8 mouse cellular contexts compared by ENCODE assay signal in the genomic region with DNA sequence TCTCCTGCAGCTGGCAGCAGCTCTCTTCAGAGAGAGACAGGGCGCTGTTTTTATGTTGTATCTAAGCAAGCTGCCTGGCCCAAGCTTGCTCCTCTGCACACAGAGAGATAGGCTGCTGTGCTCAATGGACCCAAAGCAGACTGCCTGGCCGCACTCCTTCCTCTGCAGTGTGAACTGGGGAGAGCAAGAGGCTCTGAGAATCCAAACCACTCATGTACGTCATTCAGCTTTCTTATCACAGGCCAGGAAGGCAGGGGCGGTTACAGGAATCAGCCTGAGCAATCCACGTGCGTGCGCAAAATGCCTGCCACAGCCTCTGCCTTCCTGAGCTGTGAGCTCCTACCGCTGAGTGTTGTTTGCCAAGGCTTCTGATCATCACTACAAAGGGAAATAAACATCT. TPM values are rescaled to one million over a fixed set of nuclear protein-coding genes. Genes with fewer than 3 reads are reported as not detected.
DNase-seq lines count a peak whose midpoint lies in the region; ATAC-seq lines count a peak whose summit lies in the region.

No protein-coding gene starts in this region.

- no peak for ATAC-seq in neural tube, embryonic 11.5 days (ENCODE audit: insufficient read depth, low FRiP score, low TSS enrichment)
- no peak for ATAC-seq in embryonic facial prominence, embryonic 13.5 days (ENCODE audit: insufficient number of reproducible peaks, insufficient read depth, low FRiP score, low TSS enrichment, low read depth)
- ATAC-seq in hindbrain, embryonic 11.5 days (ENCODE audit: low FRiP score), result no peak
- ATAC-seq in limb, embryonic 12.5 days (ENCODE audit: insufficient number of reproducible peaks, insufficient read depth, low FRiP score, low TSS enrichment, low read depth), result no peak
- ATAC-seq in midbrain, embryonic 11.5 days (ENCODE audit: low FRiP score), result no peak
- 0 out of 2 replicates have a peak, but pooled peaks have one; percentile 16 for ATAC-seq in stomach, embryonic 14.5 days (ENCODE audit: insufficient number of reproducible peaks, insufficient read depth, low FRiP score, low read depth)

- DNase-seq in neural tube, embryonic 11.5 days (ENCODE audit: low spot score), result no peak
- DNase-seq in neural tube, embryonic 10.5 days (ENCODE audit: extremely low spot score, low spot score), result no peak
- DNase-seq in hindbrain, embryonic 11.5 days (ENCODE audit: low spot score), result no peak
- no peak for DNase-seq in midbrain, embryonic 11.5 days (ENCODE audit: low spot score, missing footprints)
- no peak for DNase-seq in ovary, postnatal 36 days (ENCODE audit: low spot score)

- peak overlapping the region; percentile 58; the same call in 1 of the 2 replicates for H3K27ac ChIP-seq in neural tube, embryonic 11.5 days (ENCODE audit: low read depth, low read length)
- 0 out of 2 replicates have a peak overlapping the region, but pooled peaks have one; percentile 53 for H3K27ac ChIP-seq in embryonic facial prominence, embryonic 13.5 days
- H3K27ac ChIP-seq in hindbrain, embryonic 11.5 days (ENCODE audit: low read depth, low read length), result peak overlapping the region; percentile 7; the same call in 1 of the 2 replicates
- peak overlapping the region; percentile 19; the same call in 1 of the 2 replicates for H3K27ac ChIP-seq in limb, embryonic 12.5 days
- H3K27ac ChIP-seq in midbrain, embryonic 11.5 days (ENCODE audit: low read depth, low read length), result peak overlapping the region; percentile 25; the same call in 1 of the 2 replicates
- H3K27ac ChIP-seq in stomach, embryonic 14.5 days (ENCODE audit: low read length), result peak overlapping the region; percentile 58

- H3K4me2 ChIP-seq in neural tube, embryonic 11.5 days (ENCODE audit: low read depth), result no peak overlapping the region
- no peak overlapping the region; the same call in 1 of the 2 replicates for H3K4me2 ChIP-seq in embryonic facial prominence, embryonic 13.5 days
- H3K4me2 ChIP-seq in hindbrain, embryonic 11.5 days (replicated peaks; ENCODE audit: low read depth, low read length), result no peak overlapping the region
- H3K4me2 ChIP-seq in limb, embryonic 12.5 days, result no peak overlapping the region
- H3K4me2 ChIP-seq in midbrain, embryonic 11.5 days, result no peak overlapping the region
- H3K4me2 ChIP-seq in stomach, embryonic 14.5 days (replicated peaks; ENCODE audit: low read depth, low read length), result 0 out of 2 replicates have a peak overlapping the region, but pooled peaks have one; percentile 3

- H3K9ac ChIP-seq in neural tube, embryonic 11.5 days (ENCODE audit: low read length), result no peak overlapping the region
- H3K9ac ChIP-seq in embryonic facial prominence, embryonic 13.5 days, result no peak overlapping the region; the same call in 1 of the 2 replicates
- 0 out of 2 replicates have a peak overlapping the region, but pooled peaks have one; percentile 24 for H3K9ac ChIP-seq in hindbrain, embryonic 11.5 days (ENCODE audit: low read depth, low read length)
- H3K9ac ChIP-seq in limb, embryonic 12.5 days (replicated peaks), result no peak overlapping the region; the same call in 1 of the 2 replicates
- H3K9ac ChIP-seq in midbrain, embryonic 11.5 days (ENCODE audit: low read length), result no peak overlapping the region
- H3K9ac ChIP-seq in stomach, embryonic 14.5 days (replicated peaks; ENCODE audit: low read depth, low read length), result no peak overlapping the region

- WGBS in neural tube, embryonic 11.5 days, result 81% methylated on average over 8 of the region's 8 CpGs
- 79% methylated on average over 8 of the region's 8 CpGs for WGBS in embryonic facial prominence, embryonic 13.5 days
- 78% methylated on average over 8 of the region's 8 CpGs for WGBS in hindbrain, embryonic 11.5 days
- WGBS in limb, embryonic 12.5 days, result 81% methylated on average over 8 of the region's 8 CpGs
- WGBS in midbrain, embryonic 11.5 days, result 72% methylated on average over 8 of the region's 8 CpGs
- WGBS in stomach, embryonic 14.5 days, result 60% methylated on average over 8 of the region's 8 CpGs

- H3K36me3 ChIP-seq in neural tube, embryonic 11.5 days (ENCODE audit: control insufficient read depth, insufficient read depth, low read length), result no peaks in the 10 kb centered on the region
- no peaks in the 10 kb centered on the region for H3K36me3 ChIP-seq in embryonic facial prominence, embryonic 13.5 days
- H3K36me3 ChIP-seq in hindbrain, embryonic 11.5 days (ENCODE audit: control insufficient read depth, insufficient read depth, low read length), result no peaks in the 10 kb centered on the region
- no peaks in the 10 kb centered on the region for H3K36me3 ChIP-seq in limb, embryonic 12.5 days
- no peaks in the 10 kb centered on the region for H3K36me3 ChIP-seq in midbrain, embryonic 11.5 days (ENCODE audit: control insufficient read depth, insufficient read depth, low read length)
- no peaks in the 10 kb centered on the region for H3K36me3 ChIP-seq in stomach, embryonic 14.5 days (ENCODE audit: control insufficient read depth, insufficient read depth, low read length)

- no peaks in the 10 kb centered on the region for H3K9me3 ChIP-seq in neural tube, embryonic 11.5 days (ENCODE audit: control insufficient read depth, low read length)
- H3K9me3 ChIP-seq in embryonic facial prominence, embryonic 13.5 days, result no peaks in the 10 kb centered on the region
- H3K9me3 ChIP-seq in hindbrain, embryonic 11.5 days (ENCODE audit: control insufficient read depth, low read length), result no peaks in the 10 kb centered on the region
- no peaks in the 10 kb centered on the region for H3K9me3 ChIP-seq in limb, embryonic 12.5 days
- no peaks in the 10 kb centered on the region for H3K9me3 ChIP-seq in midbrain, embryonic 11.5 days (ENCODE audit: control insufficient read depth, low read length)
- H3K9me3 ChIP-seq in stomach, embryonic 14.5 days (ENCODE audit: control insufficient read depth, low read depth, low read length), result no peaks in the 10 kb centered on the region

- H3K27me3 ChIP-seq in neural tube, embryonic 11.5 days (ENCODE audit: control insufficient read depth, insufficient read depth, low read length), result no peaks in the 10 kb centered on the region
- H3K27me3 ChIP-seq in embryonic facial prominence, embryonic 13.5 days, result no peaks in the 10 kb centered on the region
- H3K27me3 ChIP-seq in hindbrain, embryonic 11.5 days (ENCODE audit: control insufficient read depth, insufficient read depth, low read length), result no peaks in the 10 kb centered on the region
- H3K27me3 ChIP-seq in limb, embryonic 12.5 days, result no peaks in the 10 kb centered on the region; the same call in 1 of the 2 replicates
- no peaks in the 10 kb centered on the region for H3K27me3 ChIP-seq in midbrain, embryonic 11.5 days (ENCODE audit: control insufficient read depth, insufficient read depth, low read length)
- H3K27me3 ChIP-seq in stomach, embryonic 14.5 days (ENCODE audit: control insufficient read depth, insufficient read depth, low read length), result no peaks in the 10 kb centered on the region

- H3K4me3 ChIP-seq in neural tube, embryonic 11.5 days (ENCODE audit: low read depth, low read length), result no peak overlapping the region
- no peak overlapping the region for H3K4me3 ChIP-seq in embryonic facial prominence, embryonic 13.5 days
- no peak overlapping the region for H3K4me3 ChIP-seq in hindbrain, embryonic 11.5 days (ENCODE audit: low read depth, low read length)
- no peak overlapping the region for H3K4me3 ChIP-seq in limb, embryonic 12.5 days (replicated peaks)
- H3K4me3 ChIP-seq in midbrain, embryonic 11.5 days (ENCODE audit: low read depth, low read length), result no peak overlapping the region
- no peak overlapping the region for H3K4me3 ChIP-seq in stomach, embryonic 14.5 days (ENCODE audit: low read depth, low read length)

- no peaks in the 10 kb centered on the region for H3K4me1 ChIP-seq in neural tube, embryonic 11.5 days (ENCODE audit: control insufficient read depth, insufficient read depth, low read length)
- peaks cover 43% of the 10 kb centered on the region for H3K4me1 ChIP-seq in embryonic facial prominence, embryonic 13.5 days
- H3K4me1 ChIP-seq in hindbrain, embryonic 11.5 days (replicated peaks; ENCODE audit: control insufficient read depth, insufficient read depth, low read length), result no peaks in the 10 kb centered on the region
- H3K4me1 ChIP-seq in limb, embryonic 12.5 days (replicated peaks), result peaks cover 53% of the 10 kb centered on the region
- peaks cover 7% of the 10 kb centered on the region for H3K4me1 ChIP-seq in midbrain, embryonic 11.5 days (ENCODE audit: control insufficient read depth, insufficient read depth, low read length)
- H3K4me1 ChIP-seq in stomach, embryonic 14.5 days (ENCODE audit: control insufficient read depth, insufficient read depth, low read length), result peaks cover 36% of the 10 kb centered on the region

RNA-seq across cellular contexts. Expression of a gene that starts 5.3 kb away (rescaled TPM):
- polyA plus RNA-seq in neural tube, embryonic 11.5 days (2014; fragmentation: Nextera tagmentation; extraction: Ambion mirVana), result 2.4 TPM in 2 replicates
- polyA plus RNA-seq in embryonic facial prominence, embryonic 13.5 days (2015; fragmentation: Nextera tagmentation; extraction: Ambion mirVana), result 1.7 and 2.5 TPM in 2 replicates
- 1.8 TPM in 2 replicates for polyA plus RNA-seq in hindbrain, embryonic 11.5 days (2014; fragmentation: Nextera tagmentation; extraction: Ambion mirVana)
- polyA plus RNA-seq in limb, embryonic 12.5 days (2016; fragmentation: Nextera tagmentation; extraction: Ambion mirVana), result 1.7 and 2.3 TPM in 2 replicates
- 1.5 and 2.7 TPM in 2 replicates for polyA plus RNA-seq in midbrain, embryonic 11.5 days (2014; fragmentation: Nextera tagmentation; extraction: Ambion mirVana)
- 1.3 and 1.5 TPM in 2 replicates for polyA plus RNA-seq in stomach, embryonic 14.5 days (2014; fragmentation: Nextera tagmentation; extraction: Ambion mirVana)

RNA-seq across cellular contexts. Expression of a gene that starts 22.3 kb away (rescaled TPM):
- polyA plus RNA-seq in neural tube, embryonic 11.5 days (2014; fragmentation: Nextera tagmentation; extraction: Ambion mirVana), result 0.18 and 0.36 TPM in 2 replicates
- 3.1 and 3.5 TPM in 2 replicates for polyA plus RNA-seq in embryonic facial prominence, embryonic 13.5 days (2015; fragmentation: Nextera tagmentation; extraction: Ambion mirVana)
- 0.11 and 0.32 TPM in 2 replicates for polyA plus RNA-seq in hindbrain, embryonic 11.5 days (2014; fragmentation: Nextera tagmentation; extraction: Ambion mirVana)
- polyA plus RNA-seq in limb, embryonic 12.5 days (2016; fragmentation: Nextera tagmentation; extraction: Ambion mirVana), result 1.5 and 1.7 TPM in 2 replicates
- polyA plus RNA-seq in midbrain, embryonic 11.5 days (2014; fragmentation: Nextera tagmentation; extraction: Ambion mirVana), result 0.12 and 0.29 TPM in 2 replicates
- 0.48 and 1.3 TPM in 2 replicates for polyA plus RNA-seq in stomach, embryonic 14.5 days (2014; fragmentation: Nextera tagmentation; extraction: Ambion mirVana)

RNA-seq across cellular contexts. Expression of a gene that starts 30.3 kb away (rescaled TPM):
- not detected in 2 replicates for polyA plus RNA-seq in neural tube, embryonic 11.5 days (2014; fragmentation: Nextera tagmentation; extraction: Ambion mirVana)
- polyA plus RNA-seq in embryonic facial prominence, embryonic 13.5 days (2015; fragmentation: Nextera tagmentation; extraction: Ambion mirVana), result 12.8 and 17.0 TPM in 2 replicates
- polyA plus RNA-seq in hindbrain, embryonic 11.5 days (2014; fragmentation: Nextera tagmentation; extraction: Ambion mirVana), result not detected in 2 replicates
- 0.90 and 1.0 TPM in 2 replicates for polyA plus RNA-seq in limb, embryonic 12.5 days (2016; fragmentation: Nextera tagmentation; extraction: Ambion mirVana)
- polyA plus RNA-seq in midbrain, embryonic 11.5 days (2014; fragmentation: Nextera tagmentation; extraction: Ambion mirVana), result not detected in 2 replicates
- 6.3 and 6.8 TPM in 2 replicates for polyA plus RNA-seq in stomach, embryonic 14.5 days (2014; fragmentation: Nextera tagmentation; extraction: Ambion mirVana)

RNA-seq across cellular contexts. Expression of a gene that starts 31.5 kb away (rescaled TPM):
- polyA plus RNA-seq in neural tube, embryonic 11.5 days (2014; fragmentation: Nextera tagmentation; extraction: Ambion mirVana), result 141 and 142 TPM in 2 replicates
- polyA plus RNA-seq in embryonic facial prominence, embryonic 13.5 days (2015; fragmentation: Nextera tagmentation; extraction: Ambion mirVana), result 88.4 and 108 TPM in 2 replicates
- polyA plus RNA-seq in hindbrain, embryonic 11.5 days (2014; fragmentation: Nextera tagmentation; extraction: Ambion mirVana), result 127 and 129 TPM in 2 replicates
- 118 and 121 TPM in 2 replicates for polyA plus RNA-seq in limb, embryonic 12.5 days (2016; fragmentation: Nextera tagmentation; extraction: Ambion mirVana)
- polyA plus RNA-seq in midbrain, embryonic 11.5 days (2014; fragmentation: Nextera tagmentation; extraction: Ambion mirVana), result 124 and 133 TPM in 2 replicates
- polyA plus RNA-seq in stomach, embryonic 14.5 days (2014; fragmentation: Nextera tagmentation; extraction: Ambion mirVana), result 105 and 120 TPM in 2 replicates

RNA-seq across cellular contexts. Expression of a gene that starts 40.2 kb away (rescaled TPM):
- polyA plus RNA-seq in neural tube, embryonic 11.5 days (2014; fragmentation: Nextera tagmentation; extraction: Ambion mirVana), result 2.9 and 4.4 TPM in 2 replicates
- polyA plus RNA-seq in embryonic facial prominence, embryonic 13.5 days (2015; fragmentation: Nextera tagmentation; extraction: Ambion mirVana), result 1.2 and 1.6 TPM in 2 replicates
- polyA plus RNA-seq in hindbrain, embryonic 11.5 days (2014; fragmentation: Nextera tagmentation; extraction: Ambion mirVana), result 2.0 and 2.4 TPM in 2 replicates
- polyA plus RNA-seq in limb, embryonic 12.5 days (2016; fragmentation: Nextera tagmentation; extraction: Ambion mirVana), result 1.7 and 1.9 TPM in 2 replicates
- 1.9 and 2.5 TPM in 2 replicates for polyA plus RNA-seq in midbrain, embryonic 11.5 days (2014; fragmentation: Nextera tagmentation; extraction: Ambion mirVana)
- 3.3 TPM in 2 replicates for polyA plus RNA-seq in stomach, embryonic 14.5 days (2014; fragmentation: Nextera tagmentation; extraction: Ambion mirVana)

Comparison
In these comparisons a context has a peak if more than half of its experiments do, and no peak if none do; other contexts are left out.
1. H3K27ac ChIP-seq: peak in every context shown above with its lines; median percentile 58 in neural tube, embryonic 11.5 days; 58 in stomach, embryonic 14.5 days; 53 in embryonic facial prominence, embryonic 13.5 days; 25 in midbrain, embryonic 11.5 days; 19 in limb, embryonic 12.5 days; 7 in hindbrain, embryonic 11.5 days.